Mouse (Mus musculus) myocyte (in vitro differentiated cells): ENCODE measurements at regions not wholly inside any gene's neighbourhood (a gene's known extent, or its start where the extent isn't known, plus 50 kb on each side); places are given as distances from the start of the nearest gene placed in this dataset.

Source experiments
- E2F4 ChIP-seq: IDR thresholded peaks from one replicate; pipeline ENCODE4 v1.6.1; 2011; ENCODE audit warnings: mild to moderate bottlenecking, control low read depth, moderate library complexity; ENCODE audit not compliant: insufficient read depth
- MAX ChIP-seq: IDR thresholded peaks from one replicate; pipeline ENCODE4 v1.6.1; 2011; ENCODE audit warnings: low read depth, mild to moderate bottlenecking, control low read depth
- MYOD1 ChIP-seq, 3 experiments: IDR thresholded peaks; one replicate each; pipeline ENCODE4 v1.6.1; 2011; ENCODE audit warnings: control low read depth in 2 of 3, low read depth in 2 of 3, mild to moderate bottlenecking in 2 of 3, moderate library complexity in 1 of 3; ENCODE audit not compliant: insufficient read length in 2 of 3, control insufficient read depth in 1 of 3
- MYOG ChIP-seq, 3 experiments: IDR thresholded peaks; one replicate each; pipeline ENCODE4 v1.6.1; 2011; ENCODE audit warnings: control low read depth in 2 of 3, low read depth in 2 of 3, mild to moderate bottlenecking in 2 of 3; ENCODE audit not compliant: insufficient read length in 2 of 3, control insufficient read depth in 1 of 3, insufficient read depth in 1 of 3
- POLR2A ChIP-seq: IDR thresholded peaks from one replicate; pipeline ENCODE4 v1.6.1; 2011; ENCODE audit warnings: low read depth, mild to moderate bottlenecking, control low read depth, moderate library complexity; ENCODE audit not compliant: insufficient read length
- POLR2AphosphoS2 ChIP-seq: IDR thresholded peaks from one replicate; pipeline ENCODE4 v1.6.1; 2011; ENCODE audit warnings: low read depth, control low read depth; ENCODE audit not compliant: insufficient read length
- REST ChIP-seq: IDR thresholded peaks from one replicate; pipeline ENCODE4 v1.6.1; 2011; ENCODE audit warnings: mild to moderate bottlenecking, control low read depth, moderate library complexity; ENCODE audit not compliant: insufficient read depth, insufficient read length
- SRF ChIP-seq: IDR thresholded peaks from one replicate; pipeline ENCODE4 v1.6.1; 2011; ENCODE audit warnings: low read depth; ENCODE audit not compliant: control insufficient read depth, insufficient read length
- TCF12 ChIP-seq: IDR thresholded peaks from one replicate; pipeline ENCODE4 v1.6.1; 2011; ENCODE audit warnings: mild to moderate bottlenecking, control low read depth; ENCODE audit not compliant: poor library complexity, insufficient read depth, severe bottlenecking
- USF1 ChIP-seq: IDR thresholded peaks from one replicate; pipeline ENCODE4 v1.6.1; 2011; ENCODE audit warnings: low read depth, mild to moderate bottlenecking, control low read depth, moderate library complexity

DNA sequence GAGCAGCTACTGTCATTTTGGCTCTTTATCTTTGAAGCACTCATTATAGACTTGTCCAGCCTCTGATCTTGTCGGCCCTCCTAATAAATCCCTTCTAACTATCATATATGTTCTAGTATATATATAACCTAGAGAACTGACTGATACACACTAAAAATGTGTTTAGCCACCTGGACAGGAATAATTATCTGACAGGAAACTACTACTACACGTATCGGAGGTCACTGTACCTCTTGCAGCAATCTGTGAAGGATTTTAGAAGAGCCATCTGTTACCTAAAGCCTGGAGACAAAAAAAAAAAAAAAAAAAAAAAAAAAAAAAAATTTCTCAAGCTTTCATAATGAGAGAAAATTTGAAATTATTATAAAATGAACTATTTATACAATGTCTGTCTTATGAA lies 105.4 kb upstream of the Cblb start:
- TF ChIP-seq POLR2A (no peak), MYOD1 (IDR thresholded peaks at IDR 0.05; ENCODE audit: control insufficient read depth in 1 of 3, insufficient read length in 2 of 3, low read depth in 2 of 3) (no peak), TCF12 (no peak), MAX (no peak), USF1 (no peak), MYOG (IDR thresholded peaks at IDR 0.05; ENCODE audit: control insufficient read depth in 1 of 3, insufficient read depth in 1 of 3, insufficient read length in 2 of 3, low read depth in 2 of 3) (no peak), E2F4 (no peak), POLR2AphosphoS2 (no peak), SRF (no peak), REST (no peak)
